19 mouse cellular contexts compared by ENCODE assay signal in genomic region chr1:35890500-35890900, GRCm38 (mm10).
DNase-seq lines count a peak whose midpoint lies in the region; ATAC-seq lines count a peak whose summit lies in the region.
"Had no signal": no experiment of that assay in that cellular context is flagged by ENCODE, and none has a peak within 500 bp of the region (broad histone marks: within the 10 kb centered on the region; RNA-seq: fewer than 3 reads in every experiment).

No protein-coding gene starts in this region.

- 66% methylated on average over 15 of the region's 15 CpGs for WGBS in liver, embryonic 12.5 days (ENCODE audit: insufficient replicate concordance)
- WGBS in midbrain, embryonic 13.5 days: 89% methylated on average over 15 of the region's 15 CpGs

- H3K27me3 ChIP-seq in megakaryocyte, embryonic 14.5 days (replicated peaks): peaks cover 5% of the 10 kb centered on the region
- H3K27me3 ChIP-seq in liver, embryonic 12.5 days (replicated peaks): peaks cover 3% of the 10 kb centered on the region; the same call in 1 of the 2 replicates
- no peaks in the 10 kb centered on the region for H3K27me3 ChIP-seq in midbrain, embryonic 13.5 days
- H3K27me3 ChIP-seq: heart, embryonic 12.5 days; hindbrain, embryonic 13.5 days; kidney, embryonic 15.5 days; limb, embryonic 15.5 days had no signal

- peak; percentile 73 for ATAC-seq in common myeloid progenitor, adult 5-6 weeks (replicated peaks; ENCODE audit: low read depth, poor library complexity, severe bottlenecking)
- ATAC-seq in liver, embryonic 12.5 days: no peak
- ATAC-seq in midbrain, embryonic 13.5 days: no peak
- ATAC-seq: intestine, embryonic 16.5 days; liver, postnatal 0 days had no signal

- peaks cover 78% of the 10 kb centered on the region for H3K4me1 ChIP-seq in megakaryocyte, embryonic 14.5 days
- 0 out of 2 replicates have a peak, but pooled peaks cover 8% of the 10 kb centered on the region for H3K4me1 ChIP-seq in liver, embryonic 12.5 days
- peaks cover 4% of the 10 kb centered on the region; the same call in 1 of the 2 replicates for H3K4me1 ChIP-seq in midbrain, embryonic 13.5 days (replicated peaks)
- H3K4me1 ChIP-seq: embryonic facial prominence, embryonic 10.5 days had no signal

- H3K4me2 ChIP-seq in liver, embryonic 12.5 days: no peak overlapping the region
- H3K4me2 ChIP-seq in midbrain, embryonic 13.5 days (replicated peaks): no peak overlapping the region
- H3K4me2 ChIP-seq: heart, embryonic 12.5 days; hindbrain, embryonic 13.5 days; kidney, embryonic 15.5 days; limb, embryonic 15.5 days had no signal

- H3K36me3 ChIP-seq in megakaryocyte, embryonic 14.5 days (replicated peaks; ENCODE audit: low read length): peaks cover 31% of the 10 kb centered on the region
- no peaks in the 10 kb centered on the region for H3K36me3 ChIP-seq in liver, embryonic 12.5 days
- H3K36me3 ChIP-seq in midbrain, embryonic 13.5 days: no peaks in the 10 kb centered on the region
- H3K36me3 ChIP-seq: embryonic facial prominence, embryonic 10.5 days; heart, embryonic 12.5 days; hindbrain, embryonic 13.5 days; kidney, embryonic 15.5 days; limb, embryonic 15.5 days had no signal

- peak; percentile 54 for DNase-seq in 416B (ENCODE audit: low read depth)
- peak; percentile 37 to 50 for DNase-seq in B cell, adult 2 months
- DNase-seq in cerebellum, adult 9-11 months: no peak
- DNase-seq in lung, postnatal 14 days: no peak
- DNase-seq: adrenal gland, postnatal 14 days; cerebellum, adult 11-12 months; heart, postnatal 14 days; liver, postnatal 0 days; midbrain, embryonic 14.5 days had no signal

- H3K4me3 ChIP-seq in megakaryocyte, embryonic 14.5 days (replicated peaks): peak overlapping the region; percentile 31
- no peak overlapping the region for H3K4me3 ChIP-seq in liver, embryonic 12.5 days
- no peak overlapping the region for H3K4me3 ChIP-seq in midbrain, embryonic 13.5 days (replicated peaks)
- H3K4me3 ChIP-seq: embryonic facial prominence, embryonic 10.5 days; heart, embryonic 12.5 days; hindbrain, embryonic 13.5 days; kidney, embryonic 15.5 days; limb, embryonic 15.5 days had no signal

- H3K27ac ChIP-seq in liver, embryonic 12.5 days: no peak overlapping the region
- H3K27ac ChIP-seq in midbrain, embryonic 13.5 days: no peak overlapping the region
- H3K27ac ChIP-seq: embryonic facial prominence, embryonic 10.5 days; hindbrain, embryonic 13.5 days; kidney, embryonic 15.5 days; limb, embryonic 15.5 days had no signal

- peaks cover 41% of the 10 kb centered on the region for H3K9me3 ChIP-seq in megakaryocyte, embryonic 14.5 days
- peaks cover 4% of the 10 kb centered on the region; the same call in 1 of the 2 replicates for H3K9me3 ChIP-seq in liver, embryonic 12.5 days (replicated peaks)
- H3K9me3 ChIP-seq in midbrain, embryonic 13.5 days: peaks cover 5% of the 10 kb centered on the region; the same call in 1 of the 2 replicates
- H3K9me3 ChIP-seq: limb, embryonic 15.5 days had no signal

- H3K9ac ChIP-seq in liver, embryonic 12.5 days: no peak overlapping the region
- no peak overlapping the region for H3K9ac ChIP-seq in midbrain, embryonic 13.5 days (replicated peaks)
- H3K9ac ChIP-seq: heart, embryonic 12.5 days; hindbrain, embryonic 13.5 days; kidney, embryonic 15.5 days; limb, embryonic 15.5 days; liver, postnatal 0 days had no signal

Comparison
In these comparisons a context has a peak if more than half of its experiments do, and no peak if none do; other contexts are left out.
1. DNase-seq: peak in 416B (single experiment) and B cell, adult 2 months (2 of 2); none in cerebellum, adult 9-11 months (single experiment) and lung, postnatal 14 days (single experiment).